Mouse (Mus musculus) lung, postnatal 25 days (tissue): ENCODE results near the gene Ptprf.

Source experiments
- DNase-seq: peaks from one replicate; pipeline ENCODE4 v3.0.0; 2022; ENCODE audit warnings: low spot score

Gene Ptprf

DNA sequence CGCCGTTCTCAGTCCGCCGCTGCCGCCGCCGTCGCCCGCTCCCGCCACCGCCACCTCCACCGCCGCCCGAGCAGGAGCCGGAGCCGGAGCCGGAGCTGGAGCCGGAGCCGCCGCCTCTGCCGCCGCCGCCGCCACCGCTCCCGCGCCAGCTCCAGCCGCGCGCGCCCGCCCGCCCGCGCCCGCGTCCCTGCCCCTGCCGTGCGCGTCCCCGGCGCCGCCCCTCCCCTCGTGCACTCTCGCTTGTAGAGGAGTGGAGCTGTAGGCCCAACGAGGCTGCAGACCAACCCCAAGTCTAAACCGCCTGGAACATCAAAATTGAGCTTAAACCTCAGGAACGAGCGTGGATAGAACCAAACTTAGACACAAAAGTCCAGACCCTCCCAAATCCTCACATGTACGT lies at the start of gene Ptprf:
Gene Ptprf, minus strand, starts transcription at position 175 of the 400 bp plus-strand sequence.
- peak; percentile 72 for DNase-seq

DNA sequence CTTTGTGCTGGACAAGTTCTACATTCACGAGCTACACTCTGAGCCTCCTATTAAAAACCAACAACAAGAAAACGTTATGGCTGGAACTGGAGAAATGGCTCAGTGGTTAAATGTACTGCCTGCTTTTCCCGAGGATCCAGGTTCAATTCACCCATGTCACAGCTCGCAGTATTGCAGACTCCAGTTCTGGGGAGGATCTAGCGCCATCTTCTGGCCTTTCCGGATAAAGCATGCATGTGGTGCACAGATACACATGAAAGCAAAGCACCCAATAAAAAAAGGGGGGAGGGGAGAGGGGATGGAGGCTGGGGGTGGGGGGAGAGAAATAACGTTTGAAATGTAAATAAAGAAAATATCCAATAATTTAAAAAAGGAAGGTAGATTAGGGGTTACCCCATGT lies 45.5 kb upstream of the Ptprf start:
- peak; percentile 26 for DNase-seq

DNA sequence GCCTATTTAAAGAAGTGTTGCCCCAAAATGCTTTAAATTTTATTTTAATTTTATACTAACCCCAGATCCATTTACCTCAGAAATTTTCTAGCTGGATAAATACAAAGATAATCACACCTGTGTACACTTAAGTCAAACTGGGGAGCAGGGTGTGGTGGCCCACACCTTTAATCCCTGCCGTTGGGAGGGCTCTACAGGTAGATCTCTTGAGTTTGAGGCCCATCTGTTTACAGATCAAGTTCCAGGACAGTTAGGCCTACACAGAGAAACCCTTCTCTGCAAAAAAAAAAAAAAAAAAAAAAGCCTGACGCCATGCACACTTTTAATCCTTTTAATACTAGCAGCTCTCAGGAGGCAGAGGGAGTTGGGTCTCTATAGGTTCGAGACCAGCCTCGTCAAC lies 44.8 kb upstream of the Ptprf start:
- DNase-seq, result no peak

DNA sequence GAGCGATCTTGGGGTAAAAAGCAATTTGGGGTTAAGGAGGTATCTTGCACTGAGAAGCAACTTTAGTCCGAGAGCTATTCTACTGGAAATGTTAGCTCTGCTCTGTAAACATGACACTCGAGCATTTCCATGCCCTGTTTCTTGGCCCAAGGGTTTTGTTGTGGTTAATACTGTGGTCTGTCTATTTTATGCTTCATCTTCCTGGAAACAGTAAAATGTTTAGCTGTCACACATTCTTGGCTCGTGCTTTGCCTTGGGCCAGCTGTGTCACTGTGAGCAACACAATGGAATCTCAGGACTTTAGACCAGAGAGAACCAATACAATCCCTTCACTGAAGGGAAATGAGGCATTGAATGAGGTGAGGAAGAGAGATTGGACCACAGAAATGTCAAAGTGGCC lies 40.6 kb upstream of the Ptprf start:
- DNase-seq, result peak; percentile 31

DNA sequence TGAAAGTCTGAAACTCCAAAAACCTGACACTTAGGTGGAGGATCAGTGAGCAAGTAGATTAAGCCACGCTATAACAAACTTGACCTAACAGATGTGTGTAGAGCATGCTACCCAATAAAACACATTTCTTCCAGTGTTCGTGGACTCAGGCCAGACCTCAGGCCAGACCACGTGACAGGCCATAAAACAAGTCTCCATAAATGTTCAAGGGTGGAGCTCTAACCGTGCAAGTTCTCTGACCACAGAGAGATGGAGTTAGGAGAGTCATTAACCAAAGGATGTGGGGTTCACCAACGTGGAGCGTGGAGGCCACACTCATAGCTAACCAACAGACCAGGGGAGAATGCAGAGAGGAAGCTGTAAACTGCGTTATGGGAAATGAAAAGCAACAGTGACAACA lies 35.3 kb upstream of the Ptprf start:
- no peak for DNase-seq

DNA sequence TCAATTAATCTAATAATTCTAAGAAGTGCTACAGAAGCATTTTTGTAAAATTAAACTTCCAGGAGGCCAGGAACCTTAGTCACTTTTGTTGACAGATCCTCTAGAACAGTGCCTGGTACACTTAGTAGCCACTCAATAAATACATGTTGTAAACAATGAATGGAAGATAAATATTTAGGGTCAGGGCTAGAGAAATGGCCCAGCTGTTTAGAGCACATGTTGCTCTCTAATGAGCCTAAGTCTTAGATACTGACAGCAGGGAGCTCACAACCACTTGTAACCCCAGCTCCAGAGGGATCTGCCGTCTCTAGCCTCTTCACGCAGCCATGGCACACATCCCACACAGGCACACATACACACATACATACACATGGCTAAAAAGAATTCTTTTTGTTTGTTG lies 29.4 kb upstream of the Ptprf start:
- peak; percentile 24 for DNase-seq

DNA sequence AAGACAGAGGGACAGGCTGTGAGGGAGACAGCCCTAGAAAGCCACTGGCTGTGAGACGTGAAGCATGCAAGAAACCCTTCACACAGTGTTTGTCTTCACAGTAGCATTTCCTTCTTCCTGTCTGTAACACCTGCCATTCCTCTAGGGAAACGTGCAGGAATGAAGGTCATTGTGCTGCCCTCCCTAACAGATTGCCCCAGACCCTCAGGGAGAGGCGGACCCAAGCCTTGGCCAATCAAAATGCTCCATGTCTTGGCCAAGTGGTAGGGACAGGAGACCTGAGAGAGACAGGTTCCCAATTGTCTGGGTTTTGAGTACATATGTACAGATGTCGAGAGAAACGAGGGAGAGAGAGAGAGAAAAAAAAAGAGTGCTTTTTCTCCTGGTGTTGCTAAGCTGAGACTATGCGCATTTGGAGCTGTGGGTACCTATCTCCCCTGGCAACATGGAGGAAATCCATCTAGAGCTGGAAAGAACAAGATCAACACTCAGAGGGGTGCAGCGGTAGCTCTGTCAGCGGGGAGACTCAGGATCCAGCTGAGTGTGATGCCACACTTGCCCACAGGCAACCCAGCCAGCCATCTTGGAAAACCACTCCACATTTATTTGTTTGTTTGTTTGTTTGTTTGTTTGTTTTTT lies 28.6 kb upstream of the Ptprf start:
- DNase-seq, result no peak

DNA sequence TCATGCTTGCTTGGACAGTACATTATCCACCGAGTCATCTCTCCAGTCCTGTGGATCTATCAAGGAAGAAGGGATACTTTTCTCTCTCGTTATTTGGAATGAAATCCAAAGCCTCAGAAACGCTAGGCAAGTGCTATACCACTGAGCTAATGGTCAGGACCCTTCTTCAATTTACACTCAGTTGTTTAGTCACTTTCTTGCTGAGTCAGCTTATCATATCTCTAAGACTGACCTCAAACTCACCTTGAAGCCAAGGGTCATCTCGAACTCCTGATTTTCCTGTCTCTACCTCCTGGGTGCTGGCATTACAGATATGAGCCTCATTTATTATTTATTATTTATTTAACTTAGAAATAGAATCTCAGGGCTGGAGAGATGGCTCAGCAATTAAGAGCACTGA lies 25.5 kb upstream of the Ptprf start:
- DNase-seq, result no peak

DNA sequence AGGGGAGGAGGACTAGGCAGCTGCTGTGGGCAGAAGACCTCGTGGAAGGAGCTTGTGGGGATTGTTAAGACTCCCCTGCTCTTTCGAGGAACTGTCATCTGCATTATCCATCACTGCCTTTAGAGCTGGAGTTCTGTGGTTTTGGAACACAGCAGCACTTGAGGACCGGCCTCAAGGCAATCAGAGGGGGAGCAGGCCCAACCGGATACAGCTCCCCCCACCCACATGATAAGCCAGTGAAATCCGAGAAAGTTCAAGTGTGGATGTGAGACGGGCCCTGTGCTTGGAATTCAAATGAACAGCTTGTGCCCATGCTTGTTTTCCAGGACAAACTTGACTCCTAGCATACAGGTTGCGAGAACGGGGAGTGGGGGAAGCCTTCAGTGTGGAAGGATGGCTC lies 24.1 kb upstream of the Ptprf start:
- no peak for DNase-seq

DNA sequence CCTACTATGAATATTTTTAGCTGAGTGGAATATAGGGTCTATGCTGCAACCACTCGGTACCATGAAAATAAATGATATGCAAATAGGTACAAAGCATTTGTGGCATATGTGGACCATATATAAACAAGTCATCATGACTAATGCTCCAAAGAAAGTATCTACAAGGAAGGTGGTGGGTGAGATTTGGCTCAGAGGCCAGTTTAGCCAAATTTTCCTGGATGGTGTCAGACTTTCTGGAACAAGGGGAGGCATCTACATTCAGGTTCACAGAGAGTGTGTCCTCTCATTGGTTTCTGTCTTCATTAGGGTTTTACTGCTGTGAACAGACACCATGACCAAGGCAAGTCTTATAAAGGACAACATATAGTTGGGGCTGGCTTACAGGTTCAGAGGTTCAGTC lies 19.3 kb upstream of the Ptprf start:
- DNase-seq, result no peak

DNA sequence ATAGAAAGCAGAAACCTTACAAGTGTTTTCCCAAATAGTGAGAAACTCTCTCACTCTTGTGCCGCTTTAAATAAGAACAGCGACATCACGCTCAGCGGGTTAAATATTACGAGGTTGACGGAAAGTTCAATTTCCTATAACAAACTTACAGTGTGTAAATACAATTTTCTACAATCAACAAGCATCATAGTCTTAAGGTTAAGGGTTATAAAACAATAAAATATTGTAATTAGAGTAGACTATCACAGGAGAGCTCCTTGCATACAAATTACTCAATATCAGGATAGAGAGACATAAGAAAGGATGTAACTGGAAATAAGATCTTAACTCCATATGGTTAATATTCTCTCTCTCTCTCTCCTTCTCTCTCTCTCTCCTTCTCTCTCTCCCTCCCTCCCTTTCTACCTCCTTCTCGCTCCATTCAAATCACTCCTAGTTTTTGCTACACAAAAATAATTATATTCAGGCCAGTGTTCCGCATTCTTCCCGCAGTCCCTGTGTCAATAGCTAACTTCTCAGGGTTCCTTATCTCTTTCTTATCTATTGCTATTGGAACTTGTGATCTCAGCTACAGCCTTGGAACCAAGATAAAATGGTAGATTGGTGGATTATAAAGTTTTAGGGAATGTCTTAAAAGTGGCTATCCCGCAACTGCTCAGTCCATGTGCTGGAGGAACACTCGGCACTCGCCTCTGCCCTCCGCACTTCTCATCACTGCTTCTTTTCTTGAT lies 16.5 kb upstream of the Ptprf start:
- DNase-seq, result no peak

DNA sequence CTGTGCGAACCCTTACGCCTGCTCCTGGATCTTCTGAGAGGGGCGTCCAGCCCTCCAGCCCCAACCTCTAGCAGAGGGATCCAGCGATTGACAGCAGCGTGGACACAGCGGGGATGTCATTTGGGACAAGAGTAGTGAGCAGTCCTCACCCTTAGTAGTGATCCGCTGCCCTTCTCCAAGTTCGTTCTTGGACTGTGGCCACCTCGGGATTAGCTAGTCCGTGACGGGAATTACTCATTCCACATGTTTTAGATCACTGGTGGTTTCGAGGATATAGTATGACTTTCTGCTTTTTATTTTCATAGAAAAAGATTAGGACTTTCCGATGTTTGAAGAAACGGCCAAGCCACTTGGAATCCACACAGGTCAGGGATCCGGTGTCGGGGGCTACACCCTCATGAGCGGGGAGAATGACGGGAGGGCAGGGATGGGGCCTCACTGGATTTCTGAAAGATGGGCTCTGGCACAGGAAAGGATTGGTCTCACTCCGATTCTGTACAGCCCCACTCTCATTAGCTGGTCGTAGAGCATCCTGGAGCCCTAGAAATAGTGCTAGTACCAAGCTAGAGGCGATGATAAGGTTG lies 15.0 kb upstream of the Ptprf start:
- DNase-seq, result no peak

DNA sequence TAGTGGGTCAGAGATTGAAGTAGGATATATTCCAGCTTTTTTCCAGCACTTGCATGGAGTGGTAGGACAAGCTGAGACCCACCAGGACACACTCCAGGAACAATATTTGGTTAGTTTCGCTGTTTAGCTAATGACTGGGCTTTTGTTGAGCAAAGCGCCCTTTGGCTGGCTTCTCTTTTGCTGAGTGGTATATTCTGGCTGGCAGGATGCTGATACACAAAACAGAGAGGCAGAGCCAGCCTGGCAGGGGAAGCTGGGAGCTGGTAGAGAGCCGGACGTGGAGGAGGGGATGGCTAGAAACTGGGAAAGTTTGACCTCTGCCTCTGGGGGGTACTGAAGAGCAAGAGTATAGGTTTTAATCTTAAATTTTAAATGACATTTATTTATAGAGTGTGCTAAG lies 13.8 kb upstream of the Ptprf start:
- DNase-seq, result no peak

DNA sequence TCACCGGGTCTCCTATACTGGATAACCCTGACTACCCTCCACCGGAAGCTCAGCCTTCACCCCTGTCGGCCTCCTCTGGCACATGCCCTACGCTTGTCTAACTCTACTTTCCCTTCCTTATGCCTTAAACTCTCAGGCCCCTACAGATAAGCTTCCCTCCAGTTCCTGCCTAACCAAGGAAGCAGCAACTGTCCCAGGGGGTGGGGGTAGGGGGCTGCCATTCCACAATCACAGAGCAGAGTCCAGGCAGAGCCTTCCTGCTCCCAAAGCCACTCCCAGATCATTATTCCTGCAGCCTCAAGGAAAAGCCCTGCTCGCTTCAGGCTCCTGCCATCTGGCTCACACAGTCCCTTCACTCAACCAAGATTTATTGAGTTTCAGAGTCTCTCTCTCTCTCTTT lies 6.6 kb upstream of the Ptprf start:
- no peak for DNase-seq

DNA sequence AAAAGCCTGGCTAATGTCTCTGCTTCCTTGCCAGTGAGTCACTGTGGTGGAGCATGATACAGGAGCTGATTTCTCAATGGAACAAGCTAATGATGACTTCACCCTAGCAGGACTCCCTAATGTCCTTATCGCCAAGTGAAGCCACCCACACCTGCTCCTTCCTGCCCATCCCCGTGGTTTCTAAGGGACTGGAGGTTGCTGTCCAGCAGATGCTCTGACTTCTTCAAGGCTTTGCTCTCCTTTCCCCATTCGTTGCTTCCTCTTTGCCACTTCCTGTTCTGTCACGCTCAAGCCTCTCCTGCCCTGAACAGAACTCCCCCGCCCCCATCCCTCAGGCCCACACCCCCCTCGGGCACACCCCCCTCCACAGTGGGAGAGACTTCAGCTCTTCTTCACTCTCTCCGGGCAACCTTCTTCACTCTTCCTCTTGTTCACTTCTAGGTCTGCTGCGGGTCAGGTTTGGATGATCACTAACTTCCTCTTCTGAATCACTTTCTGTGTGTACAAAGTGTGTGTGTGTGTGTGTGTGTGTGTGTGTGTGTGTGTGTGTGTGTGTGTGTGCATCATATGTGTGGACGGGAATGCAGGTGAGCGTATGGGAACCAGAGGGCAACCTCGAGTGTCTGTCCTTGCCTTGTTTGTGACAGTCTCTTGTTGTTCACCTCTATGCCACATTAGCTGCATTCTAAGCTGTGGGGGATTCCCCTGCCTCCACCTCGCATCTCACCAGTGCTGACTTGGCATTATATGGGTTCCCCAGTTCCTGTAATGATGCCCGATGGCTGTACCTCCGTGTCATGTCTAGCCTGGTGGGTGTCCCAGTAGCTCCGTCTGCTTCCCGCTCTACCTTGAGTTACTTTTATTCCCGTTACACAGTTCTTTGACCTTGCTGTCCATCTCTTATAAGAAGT lies 4.7 kb upstream of the Ptprf start:
- DNase-seq, result no peak

DNA sequence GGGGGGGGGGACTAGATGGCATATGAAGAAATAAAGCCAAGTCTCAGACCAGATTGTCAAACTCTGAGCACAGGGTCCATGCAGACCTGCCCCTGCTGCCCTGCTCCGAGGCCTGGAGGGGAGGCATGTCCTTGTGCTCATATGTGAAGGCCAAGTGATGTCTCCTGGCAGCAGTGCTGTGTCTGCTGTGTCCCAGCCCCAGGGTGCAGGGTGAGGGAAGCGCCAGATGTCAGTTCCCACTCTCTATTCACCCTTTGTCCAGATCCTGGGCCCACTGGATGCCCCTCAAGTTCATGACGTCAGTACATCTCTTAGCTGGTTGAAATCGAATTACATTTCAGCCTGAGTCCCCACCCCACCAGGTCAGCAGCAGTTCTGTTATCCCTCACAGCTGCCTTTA lies 3.6 kb upstream of the Ptprf start:
- DNase-seq, result no peak

DNA sequence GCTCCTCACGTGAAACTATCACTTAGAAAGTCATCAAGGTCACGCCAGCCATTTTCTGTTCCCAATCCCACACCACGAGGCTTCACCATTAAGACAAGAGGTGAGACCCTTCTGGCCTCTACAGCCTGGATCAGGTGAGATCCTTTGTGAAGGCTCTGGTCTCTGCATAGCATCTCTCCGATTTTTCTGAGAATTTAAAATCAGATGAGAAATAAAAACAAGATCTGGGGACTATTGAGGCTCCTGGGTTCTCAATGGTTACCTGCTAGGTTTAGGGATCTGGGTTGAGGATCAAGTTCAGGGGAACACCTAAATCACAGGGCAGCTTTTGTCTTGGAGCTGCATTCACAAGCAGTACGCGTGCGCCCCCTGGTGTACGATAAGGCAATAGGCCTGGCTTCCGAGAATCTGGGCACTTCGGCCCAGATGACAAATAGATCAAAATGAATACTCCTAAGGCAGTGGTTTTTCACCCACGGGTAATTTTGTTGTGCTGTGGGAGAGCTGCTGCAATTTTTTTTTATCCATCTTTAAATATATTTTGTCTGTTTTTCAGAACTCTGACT lies 1.6 kb upstream of the Ptprf start:
- DNase-seq, result peak; percentile 79

DNA sequence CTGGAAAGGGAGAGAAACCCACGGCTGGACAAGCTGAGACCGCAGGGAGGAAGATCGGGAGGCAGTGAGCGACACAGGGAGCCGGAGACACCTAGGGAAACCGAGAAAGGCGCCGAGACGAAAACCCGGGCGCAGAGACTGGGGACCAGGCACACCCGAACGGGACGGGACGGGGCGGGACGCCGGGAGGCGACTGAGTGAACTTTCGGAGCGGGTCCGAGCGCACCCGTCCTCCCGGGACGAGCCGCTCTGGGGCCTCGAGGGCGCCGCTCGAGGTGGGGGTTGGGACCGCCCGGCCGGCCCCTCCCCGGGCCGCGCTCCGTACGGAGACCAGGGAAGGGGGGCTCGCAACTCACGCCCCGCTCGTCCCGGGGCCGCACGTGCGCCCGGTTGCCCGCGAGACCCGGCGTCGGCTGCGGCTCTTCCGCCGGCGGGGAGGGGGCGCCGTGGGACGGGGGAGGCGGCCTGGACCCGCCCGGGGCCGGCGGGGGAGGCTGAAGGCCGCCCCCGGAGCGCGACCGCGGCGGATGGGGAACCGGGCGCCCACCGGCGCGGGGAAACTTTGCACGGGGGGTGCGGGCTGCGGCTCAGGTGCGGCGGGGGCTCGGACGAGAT lies 682 bp downstream of the Ptprf start:
- DNase-seq, result no peak

DNA sequence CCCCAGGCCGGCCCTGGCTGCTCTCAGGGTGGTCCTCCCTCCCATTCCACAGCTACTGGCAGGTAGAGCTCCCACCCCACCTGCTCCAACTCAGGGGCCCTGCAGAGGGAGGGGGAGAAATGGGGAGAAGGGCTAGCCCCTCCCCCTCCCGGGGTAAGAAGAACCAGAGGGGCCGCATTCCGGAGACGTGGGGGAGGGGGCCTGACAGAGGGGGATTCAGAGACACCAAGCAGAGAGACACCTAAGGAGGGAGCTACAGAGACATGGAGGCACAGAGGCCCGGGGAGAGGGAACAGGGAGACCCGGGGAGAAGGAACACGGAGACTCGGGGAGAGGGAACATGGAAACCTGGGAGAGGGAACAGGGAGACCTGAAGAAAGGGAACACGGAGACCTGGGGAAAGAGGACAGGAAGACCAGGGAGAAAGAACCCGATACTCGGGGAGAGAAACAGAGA lies 1.2 kb downstream of the Ptprf start:
- DNase-seq, result no peak

DNA sequence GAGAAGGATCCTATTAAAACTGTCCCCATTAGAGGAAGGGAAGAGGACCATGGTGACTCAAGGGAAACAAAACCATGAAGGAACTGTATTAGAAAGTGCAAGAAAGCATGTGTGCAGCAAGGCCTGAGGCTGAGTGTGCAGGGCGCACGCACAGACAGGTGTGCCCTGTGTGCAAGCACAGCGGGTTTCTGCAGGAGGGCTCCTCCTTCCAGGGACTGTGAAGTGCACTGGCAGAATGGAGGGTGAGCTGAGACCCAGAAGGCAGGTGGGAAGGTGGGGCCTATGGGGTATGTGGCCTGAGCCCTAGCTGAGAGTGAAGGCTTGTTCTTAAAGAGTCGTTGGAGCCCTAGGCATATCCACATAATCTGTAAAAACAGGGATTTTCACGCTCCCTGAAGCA lies 1.9 kb downstream of the Ptprf start:
- no peak for DNase-seq

DNA sequence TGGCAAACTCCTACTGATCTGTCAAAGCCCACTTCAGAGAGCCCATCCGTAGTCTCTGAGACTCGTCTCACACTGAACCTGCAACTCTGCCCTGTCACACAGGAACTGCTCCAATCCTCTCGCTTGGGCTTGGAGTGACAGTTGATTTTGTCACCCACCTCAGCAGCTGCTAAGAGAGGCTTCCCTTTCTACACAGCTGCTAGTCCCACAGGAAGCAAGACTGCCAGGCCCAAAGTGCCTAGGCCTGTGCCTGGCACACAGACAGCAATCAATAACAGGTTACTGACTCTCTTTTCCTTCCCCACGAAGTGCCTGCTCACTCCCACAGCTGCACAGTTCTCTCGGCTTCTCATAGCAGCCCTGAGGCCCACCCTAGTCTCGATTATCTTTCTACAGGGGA lies 2.7 kb downstream of the Ptprf start:
- no peak for DNase-seq

DNA sequence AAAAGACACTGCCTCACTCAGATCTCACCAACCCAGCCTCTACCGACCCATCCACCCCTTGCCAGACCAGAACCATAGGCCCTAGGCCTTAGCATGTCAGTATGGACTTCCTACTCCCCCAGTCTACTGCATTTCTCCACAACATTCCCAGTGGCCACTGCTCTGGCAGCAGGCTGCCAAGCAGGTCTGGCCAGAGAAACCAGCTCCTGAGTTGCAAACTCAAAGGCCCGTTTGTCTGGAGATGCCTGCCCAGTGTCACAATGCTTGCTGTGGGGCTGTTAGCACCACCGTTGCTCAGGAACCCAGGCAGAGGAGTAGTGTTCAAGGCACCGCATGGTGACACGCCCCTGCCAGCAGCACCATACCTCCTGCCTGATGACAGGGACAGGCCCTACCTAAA lies 5.0 kb downstream of the Ptprf start:
- no peak for DNase-seq
